Mouse (Mus musculus): ENCODE results near the gene Tdgf1.

DNA sequence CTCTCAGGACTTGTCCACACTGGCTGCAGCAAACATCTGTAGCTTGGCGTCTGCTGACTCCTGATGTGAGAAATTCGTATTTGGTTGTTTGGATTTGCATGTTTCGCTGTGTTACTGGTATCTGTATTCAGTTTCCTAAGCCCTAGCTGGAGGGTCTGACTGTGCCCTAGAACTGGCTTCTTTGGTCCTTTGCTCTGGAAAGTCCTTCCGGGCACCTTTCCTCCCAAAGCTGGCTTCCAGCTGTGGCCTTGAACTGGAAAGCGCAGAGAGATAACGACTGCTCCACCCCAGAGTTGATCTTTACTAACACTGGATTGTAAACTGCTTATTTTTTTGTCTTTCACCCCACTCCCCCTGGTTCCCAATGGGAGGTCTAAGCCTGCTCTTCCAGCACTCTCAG, 1.9 kb upstream of the Tdgf1 start:
- TF ChIP-seq CTCF (IDR thresholded peaks at IDR 0.05; ENCODE audit: extremely low read depth, insufficient read depth, insufficient read length, insufficient replicate concordance) (no peak), POLR2A (IDR thresholded peaks at IDR 0.05; ENCODE audit: low read depth, low read length) (no peak)
